ENCODE assay signal across 1 mouse cellular context in the genomic region with DNA sequence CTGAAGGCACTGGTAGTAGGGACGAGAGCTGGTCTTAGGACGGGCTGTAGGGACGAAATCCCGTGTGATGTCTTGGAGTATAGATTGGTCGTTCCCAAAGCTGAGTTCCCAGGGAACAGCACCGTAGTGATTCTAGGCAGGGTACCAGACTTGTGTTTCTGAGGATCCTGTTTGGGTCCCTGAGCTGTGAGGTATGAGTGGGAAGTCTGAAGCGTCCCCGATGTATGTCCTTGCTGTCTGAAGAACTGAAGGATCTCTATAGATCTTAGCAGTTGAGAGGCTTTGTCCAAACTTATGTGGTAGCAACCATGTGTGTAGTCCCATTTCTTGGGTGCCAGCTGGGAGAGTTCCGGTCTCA.
TF ChIP-seq lines count a peak whose summit lies in the region.

No protein-coding gene starts in this region.

TF ChIP-seq in MEL, 35 proteins besides CTCF, POLR2A, EP300 and RAD21:
- TF ChIP-seq NELFE (IDR thresholded peaks at IDR 0.05; ENCODE audit: low read depth, low read length) = no peak
- TF ChIP-seq ZKSCAN1 (IDR thresholded peaks at IDR 0.05; ENCODE audit: low read depth, low read length) = no peak
- no peak for TF ChIP-seq MYB (IDR thresholded peaks at IDR 0.05; ENCODE audit: low read depth, low read length)
- TF ChIP-seq GABPA (IDR thresholded peaks at IDR 0.05; ENCODE audit: low read depth, low read length) = no peak
- TF ChIP-seq TAL1 (IDR thresholded peaks at IDR 0.05; ENCODE audit: low read length) = no peak
- TF ChIP-seq POLR2AphosphoS5 (IDR thresholded peaks at IDR 0.05; ENCODE audit: borderline replicate concordance, low read depth, low read length) = no peak
- no peak for TF ChIP-seq MYC (IDR thresholded peaks at IDR 0.05; ENCODE audit: low read depth, low read length)
- no peak for TF ChIP-seq NRF1 (IDR thresholded peaks at IDR 0.05; ENCODE audit: insufficient read depth, low read depth, low read length, poor library complexity, severe bottlenecking)
- no peak for TF ChIP-seq TBP (IDR thresholded peaks at IDR 0.05; ENCODE audit: low read depth, low read length)
- no peak for TF ChIP-seq KAT2A (conservative IDR thresholded peaks at IDR 0.05; ENCODE audit: low read depth, low read length)
- TF ChIP-seq GATA1 (IDR thresholded peaks at IDR 0.05; ENCODE audit: low read depth, low read length) = no peak
- TF ChIP-seq MEF2A (IDR thresholded peaks at IDR 0.05; ENCODE audit: extremely low read depth, insufficient replicate concordance, low read depth, low read length, poor library complexity, severe bottlenecking) = no peak
